8 mouse cellular contexts compared by ENCODE assay signal in the genomic region with DNA sequence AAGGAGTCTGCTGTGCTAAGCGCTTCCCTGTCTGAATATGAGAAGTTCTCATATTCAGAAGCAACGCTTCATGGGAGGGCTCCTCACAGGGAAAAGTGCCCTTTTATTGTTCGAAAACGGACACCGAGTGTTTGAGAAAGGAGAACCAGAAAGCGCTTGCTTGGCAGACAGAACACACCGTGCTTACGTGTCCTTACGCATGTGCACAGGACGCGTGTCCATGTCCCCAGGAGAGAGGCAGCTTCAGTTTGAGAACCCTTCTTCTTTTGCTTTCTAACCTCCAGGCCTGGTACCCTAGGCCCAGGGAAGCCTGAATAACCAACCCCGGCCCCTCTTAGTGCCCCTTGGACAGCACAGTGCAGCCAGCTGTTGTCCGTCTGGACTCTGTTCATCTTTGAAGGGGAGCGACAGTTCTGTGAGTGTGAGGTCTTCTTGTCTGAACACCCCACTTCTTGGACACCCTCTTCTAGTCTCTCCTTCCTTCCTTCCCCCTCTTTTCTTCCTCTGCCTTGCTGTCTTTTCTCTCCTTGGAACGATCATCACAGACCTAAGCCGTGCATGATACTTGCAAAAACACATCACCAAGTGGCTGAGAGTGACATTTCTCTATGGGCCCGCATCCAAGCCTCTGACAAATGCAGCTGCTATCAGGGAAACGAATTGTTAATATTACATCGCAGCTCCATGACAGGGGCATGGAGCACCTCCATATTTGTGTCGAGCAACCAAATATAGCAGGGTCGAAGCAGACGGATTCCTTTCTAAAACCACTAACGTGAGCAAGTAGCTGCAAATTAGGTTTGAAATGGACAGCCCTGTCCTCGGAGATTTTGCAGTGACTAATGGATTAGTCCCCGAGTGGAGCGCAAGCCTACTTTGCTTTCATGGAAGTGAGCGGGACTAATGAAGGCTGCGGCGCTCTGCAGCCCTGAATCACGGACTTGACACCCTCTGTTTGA.
DNase-seq lines count a peak whose midpoint lies in the region; ATAC-seq and TF ChIP-seq lines count a peak whose summit lies in the region.
"Had no signal": no experiment of that assay in that cellular context is flagged by ENCODE, and none has a peak within 500 bp of the region (broad histone marks: within the 10 kb centered on the region; RNA-seq: fewer than 3 reads in every experiment).

No protein-coding gene starts in this region.

- H3K9me3 ChIP-seq in lung, embryonic 14.5 days (ENCODE audit: low read depth, low read length) = no peaks in the 10 kb centered on the region
- H3K9me3 ChIP-seq in forebrain, embryonic 15.5 days = no peaks in the 10 kb centered on the region
- no peaks in the 10 kb centered on the region for H3K9me3 ChIP-seq in limb, embryonic 14.5 days (ENCODE audit: control insufficient read depth, low read length)
- no peaks in the 10 kb centered on the region for H3K9me3 ChIP-seq in stomach, embryonic 16.5 days (replicated peaks; ENCODE audit: control insufficient read depth, low read length)

- H3K4me3 ChIP-seq in lung, embryonic 14.5 days (ENCODE audit: low read depth, low read length) = no peak overlapping the region
- no peak overlapping the region for H3K4me3 ChIP-seq in forebrain, embryonic 15.5 days
- H3K4me3 ChIP-seq in limb, embryonic 14.5 days (replicated peaks; ENCODE audit: low read length) = no peak overlapping the region
- no peak overlapping the region for H3K4me3 ChIP-seq in stomach, embryonic 16.5 days (replicated peaks; ENCODE audit: low read length)
- no peak overlapping the region for H3K4me3 ChIP-seq in cerebellum, adult 2 months (replicated peaks; ENCODE audit: insufficient read depth, low read depth, low read length)

- H3K9ac ChIP-seq in lung, embryonic 14.5 days = no peak overlapping the region
- no peak overlapping the region for H3K9ac ChIP-seq in forebrain, embryonic 15.5 days (replicated peaks)
- no peak overlapping the region for H3K9ac ChIP-seq in limb, embryonic 14.5 days (ENCODE audit: low read depth, low read length, severe bottlenecking)
- peak overlapping the region; percentile 47; the same call in 1 of the 2 replicates for H3K9ac ChIP-seq in stomach, embryonic 16.5 days (ENCODE audit: low read length)

- peak; percentile 94 for DNase-seq in lung, embryonic 14.5 days
- no peak for DNase-seq in lung, postnatal 25 days (ENCODE audit: low spot score)
- DNase-seq in limb, embryonic 14.5 days (ENCODE audit: low spot score) = peak; percentile 18
- DNase-seq in right cerebral cortex, adult 18-20 months = no peak
- DNase-seq in cerebellum, adult 2 months = no peak
- DNase-seq: kidney, adult 2 months had no signal

- peak; percentile 93 for ATAC-seq in lung, embryonic 14.5 days (ENCODE audit: insufficient read depth)
- ATAC-seq in forebrain, embryonic 15.5 days (replicated peaks) = no peak
- ATAC-seq in limb, embryonic 14.5 days (ENCODE audit: low FRiP score, low read depth) = peak; percentile 39; the same call in 1 of the 2 replicates
- peak; percentile 65 for ATAC-seq in stomach, embryonic 16.5 days (ENCODE audit: insufficient read depth, low FRiP score)

- no peak for TF ChIP-seq POLR2A in limb, embryonic 14.5 days (IDR thresholded peaks at IDR 0.05; ENCODE audit: borderline replicate concordance, extremely low read depth, insufficient read depth, insufficient read length)
- no peak for TF ChIP-seq POLR2A in cerebellum, adult 2 months (IDR thresholded peaks at IDR 0.05; ENCODE audit: borderline replicate concordance, insufficient read depth, low read length)

- 40% methylated on average over 30 of the region's 30 CpGs for WGBS in lung, embryonic 14.5 days
- 59% methylated on average over 30 of the region's 30 CpGs for WGBS in forebrain, embryonic 15.5 days
- 75% methylated on average over 30 of the region's 30 CpGs for WGBS in limb, embryonic 14.5 days
- WGBS in stomach, embryonic 16.5 days = 57% methylated on average over 30 of the region's 30 CpGs
- whole genome bisulfite sequencing in cerebellum, adult 2 months = 69% methylated on average over 30 of the region's 30 CpGs

- no peaks in the 10 kb centered on the region for H3K36me3 ChIP-seq in lung, embryonic 14.5 days (ENCODE audit: insufficient read depth)
- no peaks in the 10 kb centered on the region for H3K36me3 ChIP-seq in forebrain, embryonic 15.5 days
- H3K36me3 ChIP-seq in limb, embryonic 14.5 days (ENCODE audit: control insufficient read depth, insufficient read depth, low read length) = no peaks in the 10 kb centered on the region
- no peaks in the 10 kb centered on the region for H3K36me3 ChIP-seq in stomach, embryonic 16.5 days (ENCODE audit: control insufficient read depth, insufficient read depth, low read length)

- peak overlapping the region; percentile 7; the same call in 1 of the 2 replicates for H3K4me2 ChIP-seq in lung, embryonic 14.5 days
- no peak overlapping the region for H3K4me2 ChIP-seq in forebrain, embryonic 15.5 days (replicated peaks)
- no peak overlapping the region for H3K4me2 ChIP-seq in limb, embryonic 14.5 days (replicated peaks; ENCODE audit: low read depth, low read length, severe bottlenecking)
- no peak overlapping the region for H3K4me2 ChIP-seq in stomach, embryonic 16.5 days (ENCODE audit: low read depth, low read length)

- peaks cover 9% of the 10 kb centered on the region for H3K4me1 ChIP-seq in lung, embryonic 14.5 days (ENCODE audit: insufficient read depth)
- peaks cover 27% of the 10 kb centered on the region for H3K4me1 ChIP-seq in forebrain, embryonic 15.5 days
- H3K4me1 ChIP-seq in limb, embryonic 14.5 days (ENCODE audit: control insufficient read depth, insufficient read depth, low read length) = 0 out of 2 replicates have a peak, but pooled peaks cover 7% of the 10 kb centered on the region
- peaks cover 13% of the 10 kb centered on the region; the same call in 1 of the 2 replicates for H3K4me1 ChIP-seq in stomach, embryonic 16.5 days (ENCODE audit: control insufficient read depth, insufficient read depth, low read length)
- H3K4me1 ChIP-seq in cerebellum, adult 2 months (ENCODE audit: control insufficient read depth, insufficient read depth, low read length) = peaks cover 3% of the 10 kb centered on the region

- H3K27me3 ChIP-seq in lung, embryonic 14.5 days (ENCODE audit: insufficient read depth, low read length) = peaks cover 4% of the 10 kb centered on the region; the same call in 1 of the 2 replicates
- H3K27me3 ChIP-seq in forebrain, embryonic 15.5 days = no peaks in the 10 kb centered on the region
- no peaks in the 10 kb centered on the region for H3K27me3 ChIP-seq in limb, embryonic 14.5 days (ENCODE audit: control insufficient read depth, insufficient read depth, low read length)
- H3K27me3 ChIP-seq in stomach, embryonic 16.5 days (ENCODE audit: control insufficient read depth, insufficient read depth, low read length) = no peaks in the 10 kb centered on the region
- no peaks in the 10 kb centered on the region for H3K27me3 ChIP-seq in cerebellum, adult 2 months (ENCODE audit: control insufficient read depth, insufficient read depth, low read length)

- TF ChIP-seq CTCF in lung, embryonic 14.5 days (IDR thresholded peaks at IDR 0.05; ENCODE audit: low read depth) = peak; percentile 37
- TF ChIP-seq CTCF in cerebellum, adult 2 months (IDR thresholded peaks at IDR 0.05; ENCODE audit: borderline replicate concordance, insufficient read depth, low read depth, low read length) = no peak

- H3K27ac ChIP-seq in lung, embryonic 14.5 days (ENCODE audit: low read depth) = peak overlapping the region; percentile 72
- H3K27ac ChIP-seq in forebrain, embryonic 15.5 days (replicated peaks) = peak overlapping the region; percentile 44
- H3K27ac ChIP-seq in limb, embryonic 14.5 days (replicated peaks; ENCODE audit: low read depth, low read length) = no peak overlapping the region
- peak overlapping the region; percentile 83 for H3K27ac ChIP-seq in stomach, embryonic 16.5 days (ENCODE audit: low read length)
- no peak overlapping the region for H3K27ac ChIP-seq in cerebellum, adult 2 months (ENCODE audit: insufficient read depth, low read length)

Comparison
In these comparisons a context has a peak if more than half of its experiments do, and no peak if none do; other contexts are left out.
1. DNase-seq: peak in lung, embryonic 14.5 days (single experiment) and limb, embryonic 14.5 days (single experiment); none in lung, postnatal 25 days (single experiment), right cerebral cortex, adult 18-20 months (single experiment) and cerebellum, adult 2 months (0 of 2).
2. H3K27ac ChIP-seq: peak in lung, embryonic 14.5 days (single experiment), forebrain, embryonic 15.5 days (single experiment) and stomach, embryonic 16.5 days (single experiment); none in limb, embryonic 14.5 days (single experiment) and cerebellum, adult 2 months (single experiment).